Mouse (Mus musculus) forebrain, embryonic 10.5 days (tissue): ENCODE results near the gene Shisal2b. TPM values are rescaled to one million over a fixed set of nuclear protein-coding genes. Genes with fewer than 3 reads are reported as not detected.
"Not testable (repeated sequence)": the region's sequence is repeated elsewhere in the genome, so short reads cannot be mapped to it uniquely, and the experiment has no call there.

ENCODE experiments used
- DNase-seq: peaks from one replicate; pipeline ENCODE4 v3.0.0-alpha.2; 2017; ENCODE audit warnings: low spot score; ENCODE audit errors: extremely low spot score
- H3K27ac ChIP-seq: fragments of 300-500 bp; sonication (generic); 2 replicates; pipeline ENCODE4 v1.5.1; 2016; ENCODE audit warnings: mild to moderate bottlenecking
- H3K27me3 ChIP-seq: fragments of 300-500 bp; sonication (generic); 2 replicates; pipeline ENCODE4 v1.6.1; 2016; ENCODE audit warnings: mild to moderate bottlenecking; ENCODE audit not compliant: poor library complexity, severe bottlenecking
- H3K36me3 ChIP-seq: fragments of 300-500 bp; sonication (generic); replicated peaks from 2 replicates; pipeline ENCODE4 v1.6.1; 2016; ENCODE audit warnings: mild to moderate bottlenecking, moderate library complexity
- H3K4me1 ChIP-seq: fragments of 300-500 bp; sonication (generic); 2 replicates; pipeline ENCODE4 v1.6.1; 2016
- H3K4me3 ChIP-seq: fragments of 300-500 bp; sonication (generic); 2 replicates; pipeline ENCODE4 v1.5.1; 2016; ENCODE audit warnings: mild to moderate bottlenecking, moderate library complexity
- H3K9me3 ChIP-seq: fragments of 300-500 bp; sonication (generic); 2 replicates; pipeline ENCODE4 v1.6.1; 2016; ENCODE audit warnings: mild to moderate bottlenecking, moderate library complexity
- WGBS: fragments of 180-500 bp; shearing (Covaris S2); methylation state at CpG from one replicate; pipeline ENCODE4 v1.1.7; 2016; 5-methylcytosine and 5-hydroxymethylcytosine counted together
- polyA plus RNA-seq: library from polyadenylated mRNA; unstranded; fragments of >200 nt; fragmentation: Nextera tagmentation; extraction: Ambion mirVana; gene quantifications from 2 replicates; pipeline ENCODE4 v1.2.1, GENCODE M21; 2016

Gene Shisal2b
- 0.71 TPM in 1 of 2 replicates, not detected in the other for polyA plus RNA-seq

DNA sequence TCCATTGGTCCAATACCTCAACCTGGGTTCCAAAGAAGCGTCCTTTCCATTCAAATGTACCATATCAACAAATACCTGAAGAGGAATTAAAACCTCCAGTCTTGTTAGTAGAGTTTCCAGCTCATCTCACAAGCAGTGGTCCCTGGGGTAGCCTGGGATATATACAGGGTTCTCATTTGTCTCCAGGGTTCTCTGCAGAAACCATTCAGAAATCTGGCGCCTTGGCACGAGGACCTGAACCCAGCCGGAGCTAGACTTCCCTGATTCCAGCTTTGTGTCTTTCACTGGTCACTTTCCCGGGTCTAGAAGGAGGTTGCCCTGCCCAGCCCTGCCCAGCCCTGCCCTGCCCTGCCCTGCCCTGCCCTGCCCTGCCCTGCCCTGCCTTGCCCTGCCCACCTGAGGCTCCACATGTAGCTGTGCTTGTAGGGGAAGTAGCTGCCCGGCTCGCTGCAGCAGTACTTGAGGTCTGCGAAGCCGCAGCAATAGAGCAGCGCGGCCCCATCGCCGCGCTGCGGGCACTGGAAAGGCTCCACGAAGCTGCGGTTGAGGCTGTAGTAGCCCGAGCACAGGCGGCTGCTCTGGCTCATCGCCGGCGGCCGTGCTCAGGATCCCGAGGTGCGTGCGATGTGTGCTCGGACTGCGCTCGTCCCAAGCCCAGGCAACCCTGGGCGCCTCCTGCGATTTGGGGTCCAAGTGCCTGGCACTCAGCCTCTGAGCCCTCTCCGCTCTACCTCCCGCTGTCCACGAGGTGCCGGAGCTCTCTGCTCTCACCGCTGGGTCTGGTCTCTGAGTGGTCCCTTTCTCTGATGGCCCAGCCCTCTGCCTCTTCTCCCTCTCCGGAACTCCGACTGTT lies at the start of gene Shisal2b:
TSS of gene Shisal2b (minus strand) at position 767 of the 853 bp plus-strand sequence.
- Histone ChIP-seq H3K27me3 (peaks cover 43% of the 10 kb centered on the region), H3K36me3 (no peaks in the 10 kb centered on the region), H3K9me3 (no peaks in the 10 kb centered on the region), H3K27ac (peak within 1 kb of the TSS; percentile 80), H3K4me3 (peak within 1 kb of the TSS; percentile 62), H3K4me1 (peaks cover 12% of the 10 kb centered on the region)
- 5% methylated on average over 38 of the region's 38 CpGs for WGBS
- peak; percentile 59 for DNase-seq

DNA sequence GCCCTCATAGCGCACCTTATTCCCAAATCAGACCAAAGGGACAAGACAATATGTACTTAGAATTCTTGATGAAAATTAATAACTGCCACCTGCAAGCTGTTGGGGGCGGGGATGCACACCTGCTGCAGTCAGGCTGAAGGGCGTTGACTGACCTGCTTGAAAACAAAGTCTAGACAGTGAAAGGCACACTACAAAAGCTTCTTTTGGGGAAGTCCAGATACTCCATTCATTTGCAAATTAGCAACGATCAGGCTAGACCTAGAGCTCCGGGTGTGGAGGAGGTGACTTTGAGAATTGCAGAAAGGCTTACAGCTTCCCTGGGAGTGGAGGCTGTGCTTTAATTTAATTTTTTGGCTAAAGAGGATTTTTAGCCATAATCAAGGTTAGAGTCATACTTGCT lies 47.9 kb upstream of the Shisal2b start:
- H3K4me3 ChIP-seq, H3K9me3 ChIP-seq, H3K36me3 ChIP-seq, DNase-seq, H3K27ac ChIP-seq, H3K27me3 ChIP-seq: not testable (repeated sequence)
- peaks cover 14% of the 10 kb centered on the region for H3K4me1 ChIP-seq
- WGBS = 58% methylated on average over 5 of the region's 5 CpGs

GRCm38 (mm10) chr13:104911006-104911405 lies 47.3 kb upstream of the Shisal2b start:
- not testable (repeated sequence) for H3K36me3 ChIP-seq, H3K27ac ChIP-seq, H3K27me3 ChIP-seq, H3K9me3 ChIP-seq, H3K4me3 ChIP-seq, DNase-seq
- 97% methylated on average over 1 of the region's 1 CpGs for WGBS
- H3K4me1 ChIP-seq = peaks cover 14% of the 10 kb centered on the region

DNA sequence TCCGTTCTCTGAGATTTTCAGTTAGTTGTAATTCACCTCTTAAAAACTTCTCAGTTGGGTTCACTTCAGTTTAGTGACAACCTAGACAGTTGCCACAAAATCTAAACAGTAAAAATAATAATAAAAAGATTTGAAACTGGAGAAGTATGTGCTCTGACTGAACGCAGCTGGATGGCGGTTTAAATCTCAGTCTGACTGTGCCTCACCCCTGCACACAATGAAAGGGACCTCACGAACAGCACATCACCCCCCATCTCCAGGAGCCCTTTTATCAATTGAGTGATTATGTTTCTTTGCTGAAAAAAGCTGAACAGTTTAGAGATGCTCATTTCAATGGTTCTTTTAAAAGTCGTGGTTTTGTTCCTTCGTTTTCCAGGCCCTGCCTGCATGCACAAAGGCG lies 45.0 kb upstream of the Shisal2b start:
- 56% methylated on average over 7 of the region's 7 CpGs for WGBS
- no peaks in the 10 kb centered on the region for H3K9me3 ChIP-seq
- H3K36me3 ChIP-seq = no peaks in the 10 kb centered on the region
- no peaks in the 10 kb centered on the region for H3K27me3 ChIP-seq
- no peak overlapping the region for H3K4me3 ChIP-seq
- DNase-seq = no peak
- H3K27ac ChIP-seq = no peak overlapping the region
- peaks cover 14% of the 10 kb centered on the region for H3K4me1 ChIP-seq

DNA sequence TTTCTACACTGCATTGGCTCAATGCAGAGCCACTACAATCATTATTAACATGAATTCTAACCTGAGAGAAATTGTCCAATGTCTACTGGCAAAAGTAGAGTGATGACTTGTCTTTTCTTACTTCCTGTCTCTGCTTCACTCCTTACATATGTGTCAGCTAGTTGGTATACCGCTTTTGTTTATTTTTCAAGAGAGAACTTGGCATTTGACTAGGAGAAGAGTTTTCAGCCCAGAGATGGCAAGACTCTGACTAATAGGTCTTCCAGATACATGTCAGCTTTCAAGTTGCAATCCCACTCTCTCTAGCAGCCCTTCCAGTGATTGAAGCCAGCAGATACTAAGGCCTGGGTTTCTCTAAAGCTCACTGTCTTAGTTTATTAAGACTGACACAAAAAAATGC lies 31.1 kb upstream of the Shisal2b start:
- DNase-seq = no peak
- no peak overlapping the region for H3K4me3 ChIP-seq
- WGBS = 85% methylated on average over 1 of the region's 1 CpGs
- H3K36me3 ChIP-seq = no peaks in the 10 kb centered on the region
- H3K27ac ChIP-seq = no peak overlapping the region
- H3K9me3 ChIP-seq = no peaks in the 10 kb centered on the region
- H3K27me3 ChIP-seq = no peaks in the 10 kb centered on the region
- H3K4me1 ChIP-seq = no peaks in the 10 kb centered on the region

DNA sequence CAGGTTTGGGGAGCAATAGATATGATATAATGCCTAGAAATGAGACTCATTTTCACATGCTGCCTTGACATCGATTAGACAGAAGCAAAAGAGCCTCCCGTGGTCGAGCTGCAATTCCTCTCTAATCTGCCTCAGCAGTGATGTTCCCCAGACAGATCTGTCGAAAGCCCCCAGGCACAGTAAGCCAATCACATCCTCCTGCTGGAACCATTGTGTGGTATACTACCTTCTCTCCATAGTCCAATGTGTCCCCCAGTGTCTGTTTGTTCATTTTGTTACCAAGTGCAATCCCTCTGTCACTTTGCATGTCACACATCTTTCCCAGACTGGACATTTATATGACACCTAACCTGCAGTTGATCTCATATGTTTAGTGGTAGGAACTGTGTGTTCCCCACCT lies 28.6 kb upstream of the Shisal2b start:
- no peak for DNase-seq
- H3K4me3 ChIP-seq = no peak overlapping the region
- H3K36me3 ChIP-seq = no peaks in the 10 kb centered on the region
- no peak overlapping the region for H3K27ac ChIP-seq
- no peaks in the 10 kb centered on the region for H3K27me3 ChIP-seq
- 78% methylated on average over 4 of the region's 4 CpGs for WGBS
- no peaks in the 10 kb centered on the region for H3K4me1 ChIP-seq
- no peaks in the 10 kb centered on the region for H3K9me3 ChIP-seq

DNA sequence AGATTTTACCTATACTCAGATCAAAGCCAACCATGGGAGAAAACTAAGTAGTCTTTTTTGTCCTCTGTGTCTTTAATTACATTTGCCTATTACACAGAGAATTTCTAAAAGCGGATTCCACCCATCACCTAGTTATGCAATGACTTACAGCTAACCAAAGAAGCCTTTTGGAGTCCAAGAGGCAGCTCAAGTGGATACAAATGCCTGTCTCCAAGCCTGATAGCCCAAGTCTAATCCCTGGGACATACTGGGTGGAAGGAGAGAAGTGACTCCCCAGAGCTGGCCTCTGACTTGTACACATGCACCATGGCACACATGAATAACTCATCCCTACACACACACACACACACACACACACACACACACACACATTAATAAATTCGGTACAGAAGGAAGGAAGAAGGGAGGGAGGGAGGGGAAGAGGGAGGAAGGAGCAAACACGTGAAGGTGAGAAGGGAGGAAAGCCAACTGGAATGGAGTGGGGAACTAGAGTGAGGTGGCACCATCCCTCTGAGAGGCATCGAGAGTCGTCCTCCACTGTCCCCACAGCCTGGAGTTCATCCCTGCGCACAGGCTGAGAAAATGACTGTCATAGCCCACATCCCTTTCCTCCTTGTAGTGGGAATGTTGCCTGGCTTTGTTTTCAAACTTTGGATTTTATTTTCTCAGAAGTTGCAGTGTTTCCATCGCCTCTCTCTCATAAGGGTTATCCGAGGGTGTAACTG lies 22.8 kb upstream of the Shisal2b start:
- no peak overlapping the region for H3K4me3 ChIP-seq
- H3K36me3 ChIP-seq = no peaks in the 10 kb centered on the region

DNA sequence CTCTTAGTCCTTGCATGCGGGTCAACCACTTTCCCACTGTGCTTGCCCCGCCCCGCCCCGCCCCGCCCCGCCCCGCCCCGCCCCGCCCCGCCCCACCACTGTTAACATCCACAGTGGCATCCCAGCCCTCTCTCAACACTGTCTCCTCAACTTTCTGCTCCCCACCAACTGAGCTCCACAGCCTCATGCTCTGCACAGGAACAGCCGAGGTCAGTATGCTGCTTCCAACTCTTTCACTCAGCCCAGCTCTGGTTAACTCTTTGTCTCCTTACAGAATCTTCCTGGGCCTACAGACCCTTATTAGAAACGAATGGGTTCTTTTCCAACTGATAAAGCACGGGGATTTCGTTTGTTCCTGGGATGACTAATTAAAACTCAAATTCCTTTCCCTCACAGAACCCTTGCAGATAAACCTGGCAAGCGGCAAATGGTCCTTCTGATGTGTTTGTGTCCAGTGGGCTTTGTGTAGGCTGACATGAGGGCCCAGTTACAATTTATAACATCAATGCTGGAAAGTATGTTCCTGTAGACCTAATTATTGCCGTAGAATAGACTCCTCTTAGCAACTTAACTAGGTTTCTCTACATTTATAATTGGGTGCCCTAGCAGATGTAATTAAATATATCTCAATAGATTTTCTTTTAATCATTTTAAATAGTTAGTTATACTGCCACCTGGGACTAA lies 20.0 kb upstream of the Shisal2b start:
- Histone ChIP-seq H3K4me1 (peaks cover 11% of the 10 kb centered on the region), H3K27ac (no peak overlapping the region; the same call in 1 of the 2 replicates), H3K36me3 (no peaks in the 10 kb centered on the region), H3K27me3 (no peaks in the 10 kb centered on the region), H3K4me3 (no peak overlapping the region), H3K9me3 (no peaks in the 10 kb centered on the region)
- DNase-seq = no peak
- WGBS = 27% methylated on average over 12 of the region's 16 CpGs

More for the DNA sequence above, 22.8 kb upstream of the Shisal2b start:
- H3K27ac ChIP-seq = no peak overlapping the region
- WGBS = 82% methylated on average over 8 of the region's 8 CpGs
- no peak for DNase-seq
- peaks cover 11% of the 10 kb centered on the region for H3K4me1 ChIP-seq
- no peaks in the 10 kb centered on the region for H3K9me3 ChIP-seq
- H3K27me3 ChIP-seq = no peaks in the 10 kb centered on the region

GRCm38 (mm10) chr13:104878508-104878907 lies 14.8 kb upstream of the Shisal2b start:
- no peak for DNase-seq
- Histone ChIP-seq H3K27me3 (no peaks in the 10 kb centered on the region), H3K4me3 (no peak overlapping the region), H3K36me3 (no peaks in the 10 kb centered on the region), H3K9me3 (no peaks in the 10 kb centered on the region), H3K27ac (no peak overlapping the region), H3K4me1 (peaks cover 7% of the 10 kb centered on the region)
- 85% methylated on average over 4 of the region's 4 CpGs for WGBS

DNA sequence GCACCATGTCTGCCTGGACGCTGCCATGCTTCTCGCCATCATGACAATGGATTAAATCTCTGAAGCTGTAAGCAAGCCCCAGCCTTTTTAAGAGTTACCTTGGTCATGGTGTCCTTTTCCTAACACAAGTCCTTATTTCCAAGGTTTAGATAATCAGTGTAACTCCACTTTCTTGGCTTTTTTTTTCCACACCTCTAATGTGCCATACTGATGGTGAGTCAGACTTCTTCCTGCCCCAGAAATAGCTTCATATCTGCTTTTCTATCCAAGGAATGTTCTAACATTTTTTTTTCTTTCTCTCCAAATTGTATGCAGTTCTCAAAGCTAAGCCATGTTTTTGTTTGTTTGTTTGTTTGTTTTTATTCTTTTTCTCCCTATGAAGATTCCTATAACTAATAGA lies 6.2 kb upstream of the Shisal2b start:
- H3K27me3 ChIP-seq = peaks cover 5% of the 10 kb centered on the region
- no peak overlapping the region for H3K4me3 ChIP-seq
- no peaks in the 10 kb centered on the region for H3K4me1 ChIP-seq
- no peaks in the 10 kb centered on the region for H3K9me3 ChIP-seq
- H3K36me3 ChIP-seq = no peaks in the 10 kb centered on the region
- no peak overlapping the region for H3K27ac ChIP-seq
- WGBS = 94% methylated on average over 2 of the region's 2 CpGs
- no peak for DNase-seq

- WGBS = 86% methylated on average over 5 of the region's 5 CpGs
- Histone ChIP-seq H3K4me1 (peaks cover 12% of the 10 kb centered on the region), H3K4me3 (no peak overlapping the region)
These were observed 3.0 kb upstream of the Shisal2b start for GRCm38 (mm10) chr13:104866726-104867125.

DNA sequence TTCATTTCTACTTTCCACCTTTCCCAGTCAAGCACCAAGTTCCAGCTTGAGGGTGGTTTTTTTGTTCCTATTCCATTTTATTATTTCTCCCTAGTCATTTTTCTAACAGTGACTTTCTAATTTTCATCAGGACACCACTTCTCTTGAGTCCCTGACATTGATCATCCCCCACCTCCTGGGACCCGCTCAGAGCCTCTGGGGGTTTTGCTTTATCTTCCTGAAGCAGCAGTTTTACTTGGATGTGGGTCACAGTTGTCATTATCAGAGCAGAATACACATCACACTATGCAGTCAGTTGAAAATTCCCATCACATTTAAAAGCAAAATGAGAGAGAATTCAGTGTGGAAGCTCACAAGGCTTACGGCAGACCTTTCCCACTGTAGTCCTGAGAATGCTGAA lies 10.0 kb downstream of the Shisal2b start:
- H3K27ac ChIP-seq = no peak overlapping the region
- H3K27me3 ChIP-seq = no peaks in the 10 kb centered on the region
- no peak overlapping the region for H3K4me3 ChIP-seq
- DNase-seq = no peak
- WGBS = 86% methylated on average over 2 of the region's 2 CpGs
- no peaks in the 10 kb centered on the region for H3K4me1 ChIP-seq
- no peaks in the 10 kb centered on the region for H3K9me3 ChIP-seq
- H3K36me3 ChIP-seq = no peaks in the 10 kb centered on the region

More at GRCm38 (mm10) chr13:104866726-104867125, 3.0 kb upstream of the Shisal2b start:
- Histone ChIP-seq H3K36me3 (no peaks in the 10 kb centered on the region), H3K27me3 (peaks cover 37% of the 10 kb centered on the region), H3K9me3 (no peaks in the 10 kb centered on the region), H3K27ac (no peak overlapping the region)
- DNase-seq = no peak
